Mouse (Mus musculus) liver, adult 2 months (tissue): ENCODE results near the gene Itfg1. TPM values are rescaled to one million over a fixed set of nuclear protein-coding genes. Genes with fewer than 3 reads are reported as not detected.
A peak's percentile ranks its signal among the peaks of the same experiment; 100 is the strongest.

Source experiments
- DNase-seq: peaks from one replicate; pipeline ENCODE4 v3.0.0-alpha.2; 2011; ENCODE audit warnings: low read depth, low spot score; ENCODE audit errors: extremely low read depth
- H3K27ac ChIP-seq: fragments of 200-500 bp; replicated peaks from 2 replicates; pipeline ENCODE4 v1.5.1; 2012; ENCODE audit warnings: low read depth, mild to moderate bottlenecking, control low read depth, inconsistent platforms, low read length; ENCODE audit not compliant: insufficient read depth
- H3K27me3 ChIP-seq: fragments of 200-500 bp; 2 replicates; pipeline ENCODE4 v1.6.1; 2012; ENCODE audit warnings: mild to moderate bottlenecking, moderate library complexity, low read length, inconsistent platforms; ENCODE audit not compliant: control insufficient read depth, insufficient read depth
- H3K36me3 ChIP-seq: fragments of 200-500 bp; 2 replicates; pipeline ENCODE4 v1.6.1; 2012; ENCODE audit warnings: low read length, inconsistent platforms; ENCODE audit not compliant: control insufficient read depth, insufficient read depth
- H3K4me1 ChIP-seq: fragments of 200-500 bp; 2 replicates; pipeline ENCODE4 v1.6.1; 2011; ENCODE audit warnings: low read length; ENCODE audit not compliant: control insufficient read depth, insufficient read depth
- H3K4me3 ChIP-seq: fragments of 200-500 bp; 2 replicates; pipeline ENCODE4 v1.5.1; 2011; ENCODE audit warnings: low read depth, mild to moderate bottlenecking, control low read depth, low read length, moderate library complexity; ENCODE audit not compliant: insufficient read depth
- H3K79me2 ChIP-seq: fragments of 200-500 bp; 2 replicates; pipeline ENCODE4 v1.6.1; 2012; ENCODE audit warnings: inconsistent platforms, mild to moderate bottlenecking, low read length, moderate library complexity; ENCODE audit not compliant: control insufficient read depth, insufficient read depth
- H3K9ac ChIP-seq: fragments of 200-500 bp; 2 replicates; pipeline ENCODE4 v1.6.1; 2012; ENCODE audit warnings: low read depth, mild to moderate bottlenecking, control low read depth, inconsistent platforms, low read length
- CTCF ChIP-seq: fragments of 200-500 bp; IDR thresholded peaks from 2 replicates; pipeline ENCODE4 v1.5.1; 2011; ENCODE audit warnings: low read depth, low read length, control low read depth
- POLR2A ChIP-seq: fragments of 200-500 bp; IDR thresholded peaks from 2 replicates; pipeline ENCODE4 v1.6.1; 2011; ENCODE audit warnings: low read length, control low read depth; ENCODE audit not compliant: insufficient read depth; ENCODE audit errors: extremely low read depth
- WGBS: fragments of 180-500 bp; shearing (Covaris S2); methylation state at CpG from one replicate; pipeline ENCODE4 v1.1.7; 2018; 5-methylcytosine and 5-hydroxymethylcytosine counted together
- polyA plus RNA-seq: library from polyadenylated mRNA; depleted of rRNA; stranded (reverse); fragments of >200 nt; gene quantifications from 2 replicates; pipeline ENCODE4 v1.2.3, GENCODE M21; 2012; rRNA removed
- total RNA-seq: library from RNA; depleted of rRNA; stranded (reverse); fragments of >200 nt; gene quantifications from 2 replicates; pipeline ENCODE4 v1.2.3, GENCODE M21; 2014; rRNA removed

The Itfg1 gene
- total and polyA plus RNA-seq, 2 experiments = 13.0 to 68.0 TPM

DNA sequence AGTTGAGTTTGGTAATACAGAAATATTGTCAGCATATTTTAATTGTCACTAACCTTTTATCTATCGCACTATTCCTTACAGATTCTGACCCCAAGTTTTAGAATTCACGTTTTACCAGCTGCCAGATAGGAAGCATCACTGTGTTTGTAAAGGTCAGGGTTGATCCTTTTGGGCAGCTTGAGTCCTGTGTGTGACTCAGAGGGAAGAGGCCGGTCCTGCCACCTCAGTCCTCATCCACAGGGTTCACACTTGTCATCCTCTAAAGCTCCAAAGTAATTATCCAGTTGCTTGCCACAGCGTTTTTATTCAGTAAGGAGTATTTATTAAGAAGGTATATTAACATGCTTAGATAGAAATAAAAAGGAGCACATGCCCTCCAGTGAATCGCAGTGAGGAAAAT lies 123.5 kb downstream of the Itfg1 start:
- Histone ChIP-seq H3K79me2 (no peaks in the 10 kb centered on the region), H3K9ac (no peak overlapping the region), H3K27me3 (no peaks in the 10 kb centered on the region), H3K4me1 (no peaks in the 10 kb centered on the region), H3K4me3 (no peak overlapping the region), H3K36me3 (peaks cover 11% of the 10 kb centered on the region), H3K27ac (no peak overlapping the region)
- TF ChIP-seq CTCF = no peak
- TF ChIP-seq POLR2A = no peak
- 85% methylated on average over 5 of the region's 5 CpGs for WGBS
- DNase-seq = no peak

GRCm38 (mm10) chr8:85716696-85717095 lies 124.0 kb downstream of the Itfg1 start:
- Histone ChIP-seq H3K27me3 (no peaks in the 10 kb centered on the region), H3K9ac (no peak overlapping the region), H3K4me1 (no peaks in the 10 kb centered on the region), H3K79me2 (no peaks in the 10 kb centered on the region), H3K36me3 (peaks cover 8% of the 10 kb centered on the region), H3K4me3 (no peak overlapping the region), H3K27ac (no peak overlapping the region)
- no peak for DNase-seq
- WGBS = 92% methylated on average over 4 of the region's 4 CpGs
- TF ChIP-seq CTCF (no peak), POLR2A (no peak)

- H3K27ac ChIP-seq = no peak overlapping the region
- no peaks in the 10 kb centered on the region for H3K27me3 ChIP-seq
- no peak overlapping the region for H3K4me3 ChIP-seq
- 69% methylated on average over 2 of the region's 2 CpGs for WGBS
- no peaks in the 10 kb centered on the region for H3K4me1 ChIP-seq
- no peak overlapping the region for H3K9ac ChIP-seq
- TF ChIP-seq CTCF (no peak), POLR2A (no peak)
- H3K36me3 ChIP-seq = no peaks in the 10 kb centered on the region
- no peaks in the 10 kb centered on the region for H3K79me2 ChIP-seq
- DNase-seq = no peak
Observed at GRCm38 (mm10) chr8:85706988-85707387, 133.7 kb downstream of the Itfg1 start.

- no peak for DNase-seq
- Histone ChIP-seq H3K4me3 (peak within 1 kb of the TSS; percentile 56), H3K4me1 (no peaks in the 10 kb centered on the region), H3K9ac (peak within 1 kb of the TSS; percentile 44), H3K27ac (no peak within 1 kb of the TSS), H3K36me3 (no peaks in the 10 kb centered on the region), H3K79me2 (no peaks in the 10 kb centered on the region), H3K27me3 (peaks cover 14% of the 10 kb centered on the region)
- 9% methylated on average over 47 of the region's 65 CpGs for WGBS
- TF ChIP-seq POLR2A = no peak
- TF ChIP-seq CTCF = no peak; the same call in 1 of the 2 replicates
Observed at GRCm38 (mm10) chr8:85700751-85701351, 139.9 kb downstream of the Itfg1 start, which contains the start of gene Neto2. TSS of gene Neto2 (minus strand) at chr8:85700924.

- H3K4me3 ChIP-seq = peak overlapping the region; percentile 56; the same call in 1 of the 2 replicates
- TF ChIP-seq CTCF (peak; percentile 49), POLR2A (no peak)
- H3K27ac ChIP-seq = no peak overlapping the region
- no peak for DNase-seq
- no peaks in the 10 kb centered on the region for H3K4me1 ChIP-seq
- no peaks in the 10 kb centered on the region for H3K36me3 ChIP-seq
- H3K27me3 ChIP-seq = peaks cover 14% of the 10 kb centered on the region
- H3K79me2 ChIP-seq = no peaks in the 10 kb centered on the region
- H3K9ac ChIP-seq = peak overlapping the region; percentile 44
- under 1% methylated on average over 74 of the region's 84 CpGs for WGBS
Observed at GRCm38 (mm10) chr8:85700101-85700750, 140.5 kb downstream of the Itfg1 start.

DNA sequence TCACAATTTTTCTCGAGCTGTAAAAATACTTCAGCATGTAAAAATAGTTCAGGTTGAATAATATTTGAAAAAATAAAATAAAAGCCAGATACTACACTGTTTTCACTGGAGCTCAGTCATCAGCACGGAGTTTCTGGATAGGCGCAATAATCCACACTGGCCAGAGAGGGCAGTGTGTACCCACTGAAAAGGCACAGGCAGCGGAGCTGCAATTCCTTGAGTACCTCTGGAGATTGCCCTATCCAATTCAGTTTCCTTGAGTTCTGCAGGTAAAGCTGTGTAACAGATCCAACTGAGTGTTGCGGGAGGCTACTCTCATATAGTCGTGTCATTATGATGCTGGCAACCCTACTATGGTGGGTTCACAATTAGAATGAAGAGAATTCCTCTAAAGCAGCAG lies 141.7 kb downstream of the Itfg1 start:
- TF ChIP-seq CTCF (peak; percentile 88), POLR2A (no peak)
- no peaks in the 10 kb centered on the region for H3K79me2 ChIP-seq
- H3K27me3 ChIP-seq = peaks cover 14% of the 10 kb centered on the region
- H3K9ac ChIP-seq = no peak overlapping the region
- H3K4me1 ChIP-seq = no peaks in the 10 kb centered on the region
- no peaks in the 10 kb centered on the region for H3K36me3 ChIP-seq
- peak; percentile 46 for DNase-seq
- no peak overlapping the region for H3K27ac ChIP-seq
- no peak overlapping the region for H3K4me3 ChIP-seq
- WGBS = 4% methylated on average over 6 of the region's 6 CpGs

Other genes with a start within 250 kb of the Itfg1 start
- gene Neto2, start 140.0 kb downstream of the Itfg1 start, total RNA-seq = 0.18 and 0.20 TPM in 2 replicates
- 0.02 TPM in 2 replicates for gene Neto2, start 140.0 kb downstream of the Itfg1 start, polyA plus RNA-seq
- 17.0 and 25.7 TPM in 2 replicates for gene Phkb, start within 50 bp of the Itfg1 start, total RNA-seq
- gene Phkb, start within 50 bp of the Itfg1 start, polyA plus RNA-seq = 4.1 and 4.7 TPM in 2 replicates